Mouse (Mus musculus) ES-Bruce4 (cell line): Measurements from ENCODE around the gene Coq3. TPM values are rescaled to one million over a fixed set of nuclear protein-coding genes. Genes with fewer than 3 reads are reported as not detected.

ENCODE experiments used
- H3K27ac ChIP-seq: 2 replicates; pipeline ENCODE4 v1.5.1; 2012; ENCODE audit warnings: low read length, inconsistent platforms; ENCODE audit not compliant: insufficient read depth
- H3K27me3 ChIP-seq: 2 replicates; pipeline ENCODE4 v1.6.1; 2012; ENCODE audit warnings: mild to moderate bottlenecking, low read length, inconsistent platforms; ENCODE audit not compliant: control insufficient read depth, poor library complexity, insufficient read depth, severe bottlenecking
- H3K36me3 ChIP-seq: 2 replicates; pipeline ENCODE4 v1.6.1; 2012; ENCODE audit warnings: inconsistent platforms, mild to moderate bottlenecking, low read length, moderate library complexity; ENCODE audit not compliant: control insufficient read depth, poor library complexity, insufficient read depth, severe bottlenecking
- H3K4me1 ChIP-seq: one replicate; pipeline ENCODE4 v1.8.1; 2011; ENCODE audit warnings: low read length; ENCODE audit not compliant: control insufficient read depth, insufficient read depth
- H3K4me3 ChIP-seq: 2 replicates; pipeline ENCODE4 v1.5.1; 2011; ENCODE audit warnings: low read depth, mild to moderate bottlenecking, low read length
- H3K9ac ChIP-seq: 2 replicates; pipeline ENCODE4 v1.6.1; 2012; ENCODE audit warnings: low read depth, mild to moderate bottlenecking, inconsistent platforms; ENCODE audit not compliant: poor library complexity, severe bottlenecking
- H3K9me3 ChIP-seq: replicated peaks from 2 replicates; pipeline ENCODE4 v1.6.1; 2012; ENCODE audit warnings: mild to moderate bottlenecking, low read length, inconsistent platforms; ENCODE audit not compliant: control insufficient read depth, poor library complexity, insufficient read depth, severe bottlenecking
- CTCF ChIP-seq: IDR thresholded peaks from one replicate; pipeline ENCODE4 v1.8.1; 2011; ENCODE audit warnings: low read depth, low read length
- EP300 ChIP-seq: IDR thresholded peaks from 2 replicates; pipeline ENCODE4 v1.6.1; 2011; ENCODE audit warnings: low read depth, low read length; ENCODE audit not compliant: insufficient read depth
- POLR2A ChIP-seq: IDR thresholded peaks from one replicate; pipeline ENCODE4 v1.8.1; 2011; ENCODE audit warnings: low read length; ENCODE audit not compliant: insufficient read depth
- polyA plus RNA-seq: library from polyadenylated mRNA; stranded (reverse); fragments of >200 nt; gene quantifications from 2 replicates; pipeline ENCODE4 v1.2.4, GENCODE M21; 2011; ENCODE audit warnings: low read depth; ENCODE audit not compliant: missing spikeins, insufficient read depth, insufficient read length

Gene Coq3
- polyA plus RNA-seq, 1 experiment, result 20.7 TPM

DNA sequence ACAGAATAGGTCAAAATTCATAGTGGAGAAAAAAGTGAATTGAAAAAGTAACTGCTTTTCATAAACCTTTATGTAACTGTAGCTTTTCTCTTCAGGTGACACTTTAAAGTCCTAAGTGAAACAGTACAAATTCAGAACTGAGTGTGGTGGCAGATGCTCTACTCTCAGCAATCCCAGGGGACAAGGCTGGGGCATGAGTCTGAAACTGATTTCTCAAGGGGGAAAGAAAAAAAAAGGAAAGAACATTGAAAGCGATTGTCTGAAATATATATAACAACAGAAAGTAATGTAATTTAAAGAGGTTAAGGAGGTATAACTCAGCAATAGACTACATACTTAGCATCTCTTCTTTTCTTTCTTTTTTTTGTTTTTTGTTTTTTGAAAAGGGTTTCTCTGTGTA, 14.2 kb upstream of the Coq3 start:
- Histone ChIP-seq H3K27me3 (no peaks in the 10 kb centered on the region), H3K4me1 (no peaks in the 10 kb centered on the region), H3K36me3 (peaks cover 62% of the 10 kb centered on the region), H3K9ac (no peak overlapping the region), H3K9me3 (no peaks in the 10 kb centered on the region), H3K27ac (no peak overlapping the region), H3K4me3 (no peak overlapping the region)
- no peak for TF ChIP-seq CTCF
- no peak for TF ChIP-seq EP300
- TF ChIP-seq POLR2A, result no peak

DNA sequence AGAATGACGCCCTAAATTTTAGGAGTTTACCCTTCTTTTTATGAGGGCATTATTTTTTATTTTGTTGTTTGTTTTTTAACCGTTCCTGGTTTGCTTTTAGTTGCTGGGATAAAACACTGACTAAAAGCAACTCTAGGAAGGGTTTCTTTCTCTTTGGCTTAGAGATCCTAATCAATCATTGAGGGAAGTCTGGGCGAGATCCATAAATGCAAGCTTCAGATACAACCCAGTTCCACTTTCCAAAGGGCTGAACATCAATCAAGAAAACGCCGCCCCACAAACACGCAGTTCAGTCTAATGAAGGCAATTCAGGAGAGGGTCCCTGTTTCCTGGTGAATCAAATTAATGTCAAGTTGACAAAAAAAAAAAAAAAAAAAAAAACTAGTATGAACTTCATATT, 697 bp upstream of the Coq3 start:
- Histone ChIP-seq H3K4me3 (no peak overlapping the region), H3K27me3 (no peaks in the 10 kb centered on the region), H3K4me1 (no peaks in the 10 kb centered on the region), H3K27ac (no peak overlapping the region), H3K9ac (no peak overlapping the region), H3K9me3 (no peaks in the 10 kb centered on the region), H3K36me3 (peaks cover 10% of the 10 kb centered on the region)
- TF ChIP-seq POLR2A (no peak), CTCF (no peak), EP300 (no peak)

- H3K27ac ChIP-seq, result no peak overlapping the region
- H3K27me3 ChIP-seq, result no peaks in the 10 kb centered on the region
- no peak overlapping the region for H3K4me3 ChIP-seq
- no peaks in the 10 kb centered on the region for H3K36me3 ChIP-seq
- no peak for TF ChIP-seq EP300
- no peak for TF ChIP-seq CTCF
- TF ChIP-seq POLR2A, result no peak
- no peaks in the 10 kb centered on the region for H3K9me3 ChIP-seq
- no peak overlapping the region for H3K9ac ChIP-seq
- no peaks in the 10 kb centered on the region for H3K4me1 ChIP-seq
Observed at GRCm38 (mm10) chr4:21882806-21883205, 3.3 kb downstream of the Coq3 start.

GRCm38 (mm10) chr4:21885831-21886230, 6.4 kb downstream of the Coq3 start:
- H3K4me1 ChIP-seq, result no peaks in the 10 kb centered on the region
- H3K9me3 ChIP-seq, result no peaks in the 10 kb centered on the region
- H3K36me3 ChIP-seq, result no peaks in the 10 kb centered on the region
- no peaks in the 10 kb centered on the region for H3K27me3 ChIP-seq
- no peak for TF ChIP-seq CTCF
- no peak for TF ChIP-seq EP300
- no peak for TF ChIP-seq POLR2A
- H3K4me3 ChIP-seq, result no peak overlapping the region
- no peak overlapping the region for H3K27ac ChIP-seq
- H3K9ac ChIP-seq, result no peak overlapping the region

DNA sequence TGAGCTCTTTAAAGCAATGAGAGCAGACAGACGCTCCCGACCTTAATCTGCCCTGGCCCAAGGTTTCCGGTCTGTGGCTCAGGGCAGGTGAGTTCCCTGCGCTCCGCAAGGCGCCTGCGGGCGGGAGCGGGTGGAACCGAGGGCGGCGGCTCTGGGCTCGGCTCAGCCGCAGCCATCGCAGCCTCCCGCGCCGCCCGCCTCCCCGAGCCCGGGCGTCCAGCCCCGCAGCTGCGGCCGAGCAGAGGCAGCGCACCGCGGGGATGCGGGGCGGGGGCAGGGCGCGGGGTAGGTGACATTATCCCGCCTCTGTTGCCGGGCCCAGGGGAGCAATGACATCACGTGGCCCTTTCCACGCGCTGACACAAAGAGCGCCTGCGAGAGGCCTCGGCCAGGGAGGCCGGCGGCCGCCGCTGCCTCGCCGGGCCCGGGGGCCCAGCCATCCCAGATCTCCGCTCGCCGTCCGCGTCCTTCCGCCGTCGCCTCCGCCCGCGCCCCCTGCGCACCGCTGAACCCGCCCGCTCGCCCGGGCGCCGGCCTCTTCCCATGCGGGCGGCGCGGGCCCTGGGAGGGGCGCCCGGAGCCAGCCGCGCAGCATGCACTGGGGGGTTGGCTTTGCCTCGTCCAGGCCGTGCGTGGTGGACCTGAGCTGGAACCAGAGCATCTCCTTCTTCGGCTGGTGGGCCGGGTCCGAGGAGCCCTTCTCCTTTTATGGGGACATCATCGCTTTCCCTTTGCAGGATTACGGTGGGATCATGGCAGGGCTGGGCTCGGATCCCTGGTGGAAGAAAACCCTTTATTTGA, 51.7 kb downstream of the Coq3 start, which contains the start of gene Faxc:
Faxc (plus strand) TSS at position 359 of the 801 bp plus-strand sequence.
- peak within 1 kb of the TSS; percentile 93 for H3K4me3 ChIP-seq
- TF ChIP-seq EP300 (no peak), CTCF (no peak), POLR2A (no peak)
- H3K9me3 ChIP-seq, result no peaks in the 10 kb centered on the region
- 0 out of 2 replicates have a peak, but pooled peaks cover 5% of the 10 kb centered on the region for H3K27me3 ChIP-seq
- H3K27ac ChIP-seq, result no peak within 1 kb of the TSS
- H3K4me1 ChIP-seq, result no peaks in the 10 kb centered on the region
- peak within 1 kb of the TSS; percentile 97 for H3K9ac ChIP-seq
- no peaks in the 10 kb centered on the region for H3K36me3 ChIP-seq
